ENCODE assay signal across 8 mouse cellular contexts in genomic region chr3:28263002-28263947, GRCm38 (mm10). TPM values are rescaled to one million over a fixed set of nuclear protein-coding genes. Genes with fewer than 3 reads are reported as not detected.
DNase-seq lines count a peak whose midpoint lies in the region; ATAC-seq lines count a peak whose summit lies in the region.

Tnik (plus strand) TSS chr3:28263214.

- H3K4me3 ChIP-seq in forebrain, embryonic 11.5 days (ENCODE audit: low read depth, low read length) = peak within 1 kb of the TSS; percentile 70
- H3K4me3 ChIP-seq in heart, embryonic 15.5 days = peak within 1 kb of the TSS; percentile 82
- H3K4me3 ChIP-seq in liver, embryonic 15.5 days (replicated peaks) = peak within 1 kb of the TSS; percentile 65
- H3K4me3 ChIP-seq in neural tube, embryonic 12.5 days = peak within 1 kb of the TSS; percentile 76

- peak within 1 kb of the TSS; percentile 37 for H3K27ac ChIP-seq in forebrain, embryonic 11.5 days (ENCODE audit: low read depth, low read length)
- H3K27ac ChIP-seq in heart, embryonic 15.5 days = peak within 1 kb of the TSS; percentile 81
- no peak within 1 kb of the TSS for H3K27ac ChIP-seq in liver, embryonic 15.5 days (replicated peaks)
- H3K27ac ChIP-seq in neural tube, embryonic 12.5 days = peak within 1 kb of the TSS; percentile 70

- under 1% methylated on average over 59 of the region's 59 CpGs for whole genome bisulfite sequencing in forebrain, embryonic 11.5 days
- under 1% methylated on average over 58 of the region's 59 CpGs for WGBS in heart, embryonic 15.5 days
- under 1% methylated on average over 58 of the region's 59 CpGs for WGBS in liver, embryonic 15.5 days (ENCODE audit: insufficient replicate concordance)
- WGBS in neural tube, embryonic 12.5 days = under 1% methylated on average over 59 of the region's 59 CpGs

- DNase-seq in brain, embryonic 18.5 days (ENCODE audit: low read depth, low spot score) = peak; percentile 90
- peak; percentile 92 for DNase-seq in forebrain, embryonic 11.5 days (ENCODE audit: low spot score)
- peak; percentile 67 to 79 for DNase-seq in kidney, postnatal 4 days
- peak; percentile 95 for DNase-seq in telencephalon, adult 2 months (ENCODE audit: low read depth, low spot score)

- peaks cover 3% of the 10 kb centered on the region; the same call in 1 of the 2 replicates for H3K27me3 ChIP-seq in forebrain, embryonic 11.5 days (ENCODE audit: control insufficient read depth, insufficient read depth, low read length)
- no peaks in the 10 kb centered on the region for H3K27me3 ChIP-seq in heart, embryonic 15.5 days
- H3K27me3 ChIP-seq in liver, embryonic 15.5 days = peaks cover 46% of the 10 kb centered on the region
- no peaks in the 10 kb centered on the region for H3K27me3 ChIP-seq in neural tube, embryonic 12.5 days (replicated peaks)

- H3K9me3 ChIP-seq in forebrain, embryonic 11.5 days (ENCODE audit: control insufficient read depth, low read length) = no peaks in the 10 kb centered on the region
- H3K9me3 ChIP-seq in heart, embryonic 15.5 days (replicated peaks) = no peaks in the 10 kb centered on the region
- no peaks in the 10 kb centered on the region for H3K9me3 ChIP-seq in liver, embryonic 15.5 days (replicated peaks)
- no peaks in the 10 kb centered on the region for H3K9me3 ChIP-seq in neural tube, embryonic 12.5 days

- peak within 1 kb of the TSS; percentile 74 for H3K9ac ChIP-seq in forebrain, embryonic 11.5 days (ENCODE audit: low read length)
- H3K9ac ChIP-seq in heart, embryonic 15.5 days = peak within 1 kb of the TSS; percentile 80
- peak within 1 kb of the TSS; percentile 58 for H3K9ac ChIP-seq in liver, embryonic 15.5 days
- H3K9ac ChIP-seq in neural tube, embryonic 12.5 days = peak within 1 kb of the TSS; percentile 79

- ATAC-seq in CD4-positive, CD25-positive, alpha-beta regulatory T cell, adult 4 months = peak; percentile 88
- peak; percentile 92 for ATAC-seq in forebrain, embryonic 11.5 days (replicated peaks; ENCODE audit: low FRiP score)
- peak; percentile 94 for ATAC-seq in heart, embryonic 15.5 days (replicated peaks; ENCODE audit: insufficient number of reproducible peaks, insufficient read depth, low FRiP score, low read depth)
- peak; percentile 81 for ATAC-seq in liver, embryonic 15.5 days (ENCODE audit: insufficient read depth)
- ATAC-seq in neural tube, embryonic 12.5 days (ENCODE audit: low FRiP score, low read depth) = peak; percentile 92

- no peaks in the 10 kb centered on the region for H3K36me3 ChIP-seq in forebrain, embryonic 11.5 days (ENCODE audit: control insufficient read depth, insufficient read depth, low read length)
- H3K36me3 ChIP-seq in heart, embryonic 15.5 days = no peaks in the 10 kb centered on the region
- H3K36me3 ChIP-seq in liver, embryonic 15.5 days (replicated peaks) = no peaks in the 10 kb centered on the region
- no peaks in the 10 kb centered on the region for H3K36me3 ChIP-seq in neural tube, embryonic 12.5 days

- H3K4me2 ChIP-seq in forebrain, embryonic 11.5 days (ENCODE audit: low read depth, low read length, severe bottlenecking) = peak within 1 kb of the TSS; percentile 72
- peak within 1 kb of the TSS; percentile 88 for H3K4me2 ChIP-seq in heart, embryonic 15.5 days
- H3K4me2 ChIP-seq in liver, embryonic 15.5 days = peak within 1 kb of the TSS; percentile 94
- H3K4me2 ChIP-seq in neural tube, embryonic 12.5 days (replicated peaks) = peak within 1 kb of the TSS; percentile 93

- peaks cover 12% of the 10 kb centered on the region; the same call in 1 of the 2 replicates for H3K4me1 ChIP-seq in forebrain, embryonic 11.5 days (replicated peaks; ENCODE audit: control insufficient read depth, insufficient read depth, low read length)
- H3K4me1 ChIP-seq in heart, embryonic 15.5 days (replicated peaks) = peaks cover 20% of the 10 kb centered on the region
- peaks cover 15% of the 10 kb centered on the region for H3K4me1 ChIP-seq in liver, embryonic 15.5 days (replicated peaks)
- peaks cover 9% of the 10 kb centered on the region; the same call in 1 of the 2 replicates for H3K4me1 ChIP-seq in neural tube, embryonic 12.5 days

RNA-seq across cellular contexts. Expression of gene Tnik, which starts in this region (rescaled TPM):
- polyA plus RNA-seq in CD4-positive, CD25-positive, alpha-beta regulatory T cell, adult 4 months (2017; shearing (Covaris generic)) = 10 to 100 TPM; 63.1 to 70.1 TPM
- polyA plus RNA-seq in forebrain, embryonic 11.5 days (2014; fragmentation: Nextera tagmentation; extraction: Ambion mirVana) = 21.7 and 26.2 TPM in 2 replicates
- 10.3 and 10.5 TPM in 2 replicates for polyA plus RNA-seq in heart, embryonic 15.5 days (2015; fragmentation: Nextera tagmentation; extraction: Ambion mirVana)
- 1.9 and 2.1 TPM in 2 replicates for polyA plus RNA-seq in liver, embryonic 15.5 days (2015; fragmentation: Nextera tagmentation; extraction: Ambion mirVana)
- 46.0 and 50.6 TPM in 2 replicates for polyA plus RNA-seq in neural tube, embryonic 12.5 days (2016; fragmentation: Nextera tagmentation; extraction: Ambion mirVana)
